Comparison of ENCODE assay signal across 8 mouse cellular contexts in genomic region chr13:64306078-64306477, GRCm38 (mm10). TPM values are rescaled to one million over a fixed set of nuclear protein-coding genes. Genes with fewer than 3 reads are reported as not detected.
DNase-seq lines count a peak whose midpoint lies in the region; ATAC-seq and TF ChIP-seq lines count a peak whose summit lies in the region.

No protein-coding gene starts in this region.

- no peak for DNase-seq in cerebellum, adult 11-12 months
- peak; percentile 91 for DNase-seq in 3T3-L1 (ENCODE audit: low read depth, low spot score)
- peak; percentile 74 for DNase-seq in adrenal gland, postnatal 10 days
- peak; percentile 78 for DNase-seq in embryonic facial prominence, embryonic 11.5 days (ENCODE audit: low spot score)
- DNase-seq in hindbrain, embryonic 14.5 days (ENCODE audit: low spot score), result peak; percentile 80
- DNase-seq in lung, postnatal 0 days (ENCODE audit: low spot score), result peak; percentile 84
- peak; percentile 75 for DNase-seq in retina, postnatal 1 day

- H3K9me3 ChIP-seq in embryonic facial prominence, embryonic 11.5 days (replicated peaks; ENCODE audit: control insufficient read depth, low read length), result no peaks in the 10 kb centered on the region
- no peaks in the 10 kb centered on the region for H3K9me3 ChIP-seq in hindbrain, embryonic 14.5 days (ENCODE audit: control insufficient read depth, low read length)
- H3K9me3 ChIP-seq in lung, postnatal 0 days (ENCODE audit: low read length), result no peaks in the 10 kb centered on the region

- 83% methylated on average over 3 of the region's 3 CpGs for WGBS in embryonic facial prominence, embryonic 11.5 days
- WGBS in hindbrain, embryonic 14.5 days, result 80% methylated on average over 3 of the region's 3 CpGs
- WGBS in lung, postnatal 0 days, result 60% methylated on average over 3 of the region's 3 CpGs

- H3K4me1 ChIP-seq in embryonic facial prominence, embryonic 11.5 days (ENCODE audit: control insufficient read depth, insufficient read depth, low read length), result no peaks in the 10 kb centered on the region
- no peaks in the 10 kb centered on the region; the same call in 1 of the 2 replicates for H3K4me1 ChIP-seq in hindbrain, embryonic 14.5 days (replicated peaks; ENCODE audit: control insufficient read depth, insufficient read depth, low read length)
- H3K4me1 ChIP-seq in lung, postnatal 0 days (ENCODE audit: insufficient read depth, low read depth, low read length), result peaks cover 7% of the 10 kb centered on the region

- no peak for TF ChIP-seq EP300 in lung, postnatal 0 days (IDR thresholded peaks at IDR 0.05)

- ATAC-seq in cerebellum, adult (ENCODE audit: insufficient number of reproducible peaks, low FRiP score, low TSS enrichment), result 0 out of 2 replicates have a peak, but pooled peaks have one; percentile 32
- ATAC-seq in embryonic facial prominence, embryonic 11.5 days (replicated peaks; ENCODE audit: insufficient number of reproducible peaks, low FRiP score, low TSS enrichment, low read depth), result no peak
- peak; percentile 41; the same call in 1 of the 2 replicates for ATAC-seq in hindbrain, embryonic 14.5 days (ENCODE audit: low FRiP score)
- ATAC-seq in lung, postnatal 0 days, result peak; percentile 54

- no peak overlapping the region for H3K27ac ChIP-seq in embryonic facial prominence, embryonic 11.5 days (replicated peaks; ENCODE audit: low read depth, low read length)
- no peak overlapping the region for H3K27ac ChIP-seq in hindbrain, embryonic 14.5 days
- H3K27ac ChIP-seq in lung, postnatal 0 days (ENCODE audit: low read length), result no peak overlapping the region

- no peak overlapping the region for H3K4me3 ChIP-seq in embryonic facial prominence, embryonic 11.5 days (ENCODE audit: low read depth, low read length)
- no peak overlapping the region for H3K4me3 ChIP-seq in hindbrain, embryonic 14.5 days (replicated peaks; ENCODE audit: low read length)
- H3K4me3 ChIP-seq in lung, postnatal 0 days (ENCODE audit: low read depth, low read length), result no peak overlapping the region

- no peaks in the 10 kb centered on the region for H3K27me3 ChIP-seq in embryonic facial prominence, embryonic 11.5 days (ENCODE audit: control insufficient read depth, insufficient read depth, low read length)
- no peaks in the 10 kb centered on the region for H3K27me3 ChIP-seq in hindbrain, embryonic 14.5 days (ENCODE audit: control insufficient read depth, insufficient read depth, low read length)
- no peaks in the 10 kb centered on the region for H3K27me3 ChIP-seq in lung, postnatal 0 days (replicated peaks; ENCODE audit: insufficient read depth, low read length)

- no peak overlapping the region for H3K4me2 ChIP-seq in embryonic facial prominence, embryonic 11.5 days (ENCODE audit: low read depth, low read length)
- no peak overlapping the region for H3K4me2 ChIP-seq in hindbrain, embryonic 14.5 days (replicated peaks)
- H3K4me2 ChIP-seq in lung, postnatal 0 days (replicated peaks; ENCODE audit: low read depth, low read length), result no peak overlapping the region

- peak; percentile 89 for TF ChIP-seq CTCF in lung, postnatal 0 days (IDR thresholded peaks at IDR 0.05)

- H3K36me3 ChIP-seq in embryonic facial prominence, embryonic 11.5 days (replicated peaks; ENCODE audit: control insufficient read depth, insufficient read depth, low read depth, low read length), result no peaks in the 10 kb centered on the region
- H3K36me3 ChIP-seq in hindbrain, embryonic 14.5 days (replicated peaks; ENCODE audit: control insufficient read depth, insufficient read depth), result no peaks in the 10 kb centered on the region; the same call in 1 of the 2 replicates
- H3K36me3 ChIP-seq in lung, postnatal 0 days (ENCODE audit: insufficient read depth, low read length), result peaks cover 33% of the 10 kb centered on the region

- no peak overlapping the region for H3K9ac ChIP-seq in embryonic facial prominence, embryonic 11.5 days (replicated peaks; ENCODE audit: low read length)
- no peak overlapping the region for H3K9ac ChIP-seq in hindbrain, embryonic 14.5 days
- H3K9ac ChIP-seq in lung, postnatal 0 days (replicated peaks; ENCODE audit: low read depth), result no peak overlapping the region

RNA-seq across cellular contexts. Expression of gene Aaed1, which starts 6.4 kb away (rescaled TPM):
- 10 to 100 TPM; 52.7 to 57.2 TPM for total RNA-seq in adrenal gland, postnatal 10 days (2021)
- 29.3 and 30.9 TPM in 2 replicates for polyA plus RNA-seq in embryonic facial prominence, embryonic 11.5 days (2014; fragmentation: Nextera tagmentation; extraction: Ambion mirVana)
- 15.4 and 15.8 TPM in 2 replicates for polyA plus RNA-seq in hindbrain, embryonic 14.5 days (2014; fragmentation: Nextera tagmentation; extraction: Ambion mirVana)
- 89.2 and 94.2 TPM in 2 replicates for polyA plus RNA-seq in lung, postnatal 0 days (2015; fragmentation: Nextera tagmentation; extraction: Ambion mirVana)

RNA-seq across cellular contexts. Expression of gene Cdc14b, which starts 31.0 kb away (rescaled TPM):
- 10 to 100 TPM; 10.1 TPM for total RNA-seq in adrenal gland, postnatal 10 days (2021)
- 29.5 and 33.6 TPM in 2 replicates for polyA plus RNA-seq in embryonic facial prominence, embryonic 11.5 days (2014; fragmentation: Nextera tagmentation; extraction: Ambion mirVana)
- polyA plus RNA-seq in hindbrain, embryonic 14.5 days (2014; fragmentation: Nextera tagmentation; extraction: Ambion mirVana), result 3.0 and 4.3 TPM in 2 replicates
- polyA plus RNA-seq in lung, postnatal 0 days (2015; fragmentation: Nextera tagmentation; extraction: Ambion mirVana), result 4.7 and 5.3 TPM in 2 replicates
